Mouse (Mus musculus) ES-E14 (cell line): ENCODE data around the gene Gm49337. TPM values are rescaled to one million over a fixed set of nuclear protein-coding genes. Genes with fewer than 3 reads are reported as not detected.

Experiments
- DNase-seq: peaks from one replicate; pipeline ENCODE4 v3.0.0-alpha.2; 2013; ENCODE audit warnings: low read depth, low spot score
- H3K27ac ChIP-seq: 2 replicates; pipeline ENCODE4 v1.5.1; 2012; ENCODE audit warnings: low read depth, mild to moderate bottlenecking, low read length, moderate library complexity, mixed read lengths; ENCODE audit not compliant: poor library complexity, insufficient read depth, severe bottlenecking
- H3K36me3 ChIP-seq: 2 replicates; pipeline ENCODE4 v1.6.1; 2012; ENCODE audit warnings: mild to moderate bottlenecking, low read length, moderate library complexity, mixed read lengths; ENCODE audit not compliant: control insufficient read depth, poor library complexity, insufficient read depth, severe bottlenecking
- H3K4me1 ChIP-seq, 2 experiments: fragments of 150-350 bp in 1 of 2; sonication (generic) in 1 of 2; 2 replicates each; pipeline ENCODE4 v1.6.1; 2012; ENCODE audit warnings: low read length in 2 of 2, mild to moderate bottlenecking in 1 of 2, mixed read lengths in 1 of 2; ENCODE audit not compliant: control insufficient read depth in 2 of 2, insufficient read depth in 2 of 2, poor library complexity in 1 of 2
- H3K4me3 ChIP-seq, 2 experiments: fragments of 150-350 bp in 1 of 2; sonication (generic) in 1 of 2; 2 replicates each; pipeline ENCODE4 v1.5.1; 2012; ENCODE audit warnings: low read length in 2 of 2, low read depth in 1 of 2, mild to moderate bottlenecking in 1 of 2, mixed read lengths in 1 of 2; ENCODE audit not compliant: insufficient read depth in 1 of 2, poor library complexity in 1 of 2, severe bottlenecking in 1 of 2
- H3K9ac ChIP-seq: 2 replicates; pipeline ENCODE4 v1.6.1; 2012; ENCODE audit warnings: low read depth, mild to moderate bottlenecking, low read length, mixed read lengths; ENCODE audit not compliant: poor library complexity, insufficient read depth, severe bottlenecking
- H3K9me3 ChIP-seq: fragments of 150-350 bp; sonication (generic); 2 replicates; pipeline ENCODE4 v1.6.1; 2012; ENCODE audit warnings: low read depth, mild to moderate bottlenecking, low read length; ENCODE audit not compliant: control insufficient read depth, insufficient read depth
- CHD2 ChIP-seq: IDR thresholded peaks from 2 replicates; pipeline ENCODE4 v1.6.1; 2014; ENCODE audit warnings: mild to moderate bottlenecking, low read depth, low read length, inconsistent platforms
- HCFC1 ChIP-seq: IDR thresholded peaks from 2 replicates; pipeline ENCODE4 v1.6.1; 2012; ENCODE audit warnings: low read length, inconsistent platforms, borderline replicate concordance; ENCODE audit not compliant: insufficient read depth
- MAFK ChIP-seq: IDR thresholded peaks from 2 replicates; pipeline ENCODE4 v1.6.1; 2014; ENCODE audit warnings: mild to moderate bottlenecking, low read depth, low read length, inconsistent platforms; ENCODE audit not compliant: insufficient read depth
- ZC3H11A ChIP-seq: IDR thresholded peaks from 2 replicates; pipeline ENCODE4 v1.6.1; 2012; ENCODE audit warnings: low read depth, mild to moderate bottlenecking, inconsistent platforms, low read length, borderline replicate concordance
- ZNF384 ChIP-seq: IDR thresholded peaks from 2 replicates; pipeline ENCODE4 v1.6.1; 2012; ENCODE audit warnings: low read depth, low read length, inconsistent platforms
- in situ Hi-C, 2 experiments: fragments of 600-800 bp; cut with MboI; formaldehyde crosslinking; loops; one replicate each; pipeline ENCODE4 v1.15.1; 2025; ENCODE audit warnings: low sequenced_read_pairs in 2 of 2, inconsistent platforms in 1 of 2; ENCODE audit not compliant: unreplicated experiment in 2 of 2
- total RNA-seq: library from RNA; depleted of rRNA; stranded (reverse); fragments of 300-350 nt; gene quantifications from 2 replicates; pipeline ENCODE4 v1.2.3, GENCODE M21; 2012

Gm49337 gene
- total RNA-seq, 1 experiment: 1.0 TPM

- peaks cover 10 to 20% of the 10 kb centered on the region in 2 experiments; a peak in 3 of 4 replicates for H3K4me1 ChIP-seq
Measured at GRCm38 (mm10) chr4:116141736-116142135, 31.4 kb upstream of the Gm49337 start.

GRCm38 (mm10) chr4:116142269-116142668 is 30.9 kb upstream of the Gm49337 start:
- Histone ChIP-seq H3K36me3 (no peaks in the 10 kb centered on the region), H3K27ac (no peak overlapping the region), H3K9me3 (no peaks in the 10 kb centered on the region), H3K9ac (no peak overlapping the region), H3K4me3 (no peak overlapping the region), H3K4me1 (peaks cover 10 to 18% of the 10 kb centered on the region in 2 experiments; a peak in 3 of 4 replicates)
- no peak for TF ChIP-seq ZNF384
- TF ChIP-seq HCFC1: no peak
- no peak for TF ChIP-seq CHD2
- in situ Hi-C loops: no loop called here
- no peak for DNase-seq

More at GRCm38 (mm10) chr4:116141736-116142135, 31.4 kb upstream of the Gm49337 start:
- in situ Hi-C loops: no loop called here
- H3K9ac ChIP-seq: no peak overlapping the region
- TF ChIP-seq HCFC1 (no peak), MAFK (no peak), ZNF384 (no peak), ZC3H11A (no peak), CHD2 (no peak)
- H3K9me3 ChIP-seq: no peaks in the 10 kb centered on the region
- H3K36me3 ChIP-seq: no peaks in the 10 kb centered on the region
- H3K4me3 ChIP-seq: no peak overlapping the region
- H3K27ac ChIP-seq: no peak overlapping the region
- no peak for DNase-seq

- TF ChIP-seq ZC3H11A (no peak), HCFC1 (no peak), CHD2 (no peak), MAFK (no peak), ZNF384 (no peak)
- in situ Hi-C loops: no loop called here
- no peak overlapping the region for H3K9ac ChIP-seq
Measured at GRCm38 (mm10) chr4:116143317-116143811, 29.8 kb upstream of the Gm49337 start.

GRCm38 (mm10) chr4:116143891-116144717 is 29.1 kb upstream of the Gm49337 start:
- no peak overlapping the region for H3K27ac ChIP-seq
- H3K36me3 ChIP-seq: no peaks in the 10 kb centered on the region
- H3K9ac ChIP-seq: peak overlapping the region; percentile 29
- H3K4me3 ChIP-seq: peak overlapping the region; percentile 69 to 79
- in situ Hi-C loops: no loop called here
- H3K9me3 ChIP-seq: no peaks in the 10 kb centered on the region
- no peak for DNase-seq
- TF ChIP-seq ZC3H11A (no peak), ZNF384 (no peak), CHD2 (no peak), MAFK (no peak), HCFC1 (no peak)
- H3K4me1 ChIP-seq: peaks cover 10 to 15% of the 10 kb centered on the region in 2 experiments; a peak in 3 of 4 replicates

More at GRCm38 (mm10) chr4:116143317-116143811, 29.8 kb upstream of the Gm49337 start:
- DNase-seq: no peak
- Histone ChIP-seq H3K9me3 (no peaks in the 10 kb centered on the region), H3K27ac (no peak overlapping the region), H3K4me1 (peaks cover 10 to 15% of the 10 kb centered on the region in 2 experiments; a peak in 3 of 4 replicates), H3K36me3 (no peaks in the 10 kb centered on the region), H3K4me3 (peak overlapping the region in 1 of 2 experiments; percentile 79; a peak in 1 of 4 replicates)
